Mouse (Mus musculus): ENCODE data around the gene Gabpb2. TPM values are rescaled to one million over a fixed set of nuclear protein-coding genes. Genes with fewer than 3 reads are reported as not detected.
A peak's percentile ranks its signal among the peaks of the same experiment; 100 is the strongest.

The Gabpb2 gene
- total and polyA plus RNA-seq, 2 experiments = 6.1 to 13.7 TPM

- DNase-seq (ENCODE audit: extremely low read depth, low read depth, low spot score) = peak; percentile 26
- peaks cover 3% of the 10 kb centered on the region for H3K4me1 ChIP-seq (ENCODE audit: control insufficient read depth, insufficient read depth, low read length)
- H3K79me2 ChIP-seq (ENCODE audit: control insufficient read depth, insufficient read depth, low read length) = no peaks in the 10 kb centered on the region
- no peaks in the 10 kb centered on the region for H3K36me3 ChIP-seq (ENCODE audit: control insufficient read depth, insufficient read depth, low read length)
- H3K27me3 ChIP-seq (ENCODE audit: control insufficient read depth, insufficient read depth, low read length) = peaks cover 5% of the 10 kb centered on the region; the same call in 1 of the 2 replicates
- H3K27ac ChIP-seq (replicated peaks; ENCODE audit: insufficient read depth, low read depth, low read length) = peak overlapping the region; percentile 25; the same call in 1 of the 2 replicates
- H3K9ac ChIP-seq (ENCODE audit: low read depth, low read length) = no peak overlapping the region
- TF ChIP-seq CTCF (IDR thresholded peaks at IDR 0.05; ENCODE audit: low read depth, low read length) = no peak
- TF ChIP-seq POLR2A (IDR thresholded peaks at IDR 0.05; ENCODE audit: extremely low read depth, insufficient read depth, low read length) = no peak
- WGBS = 75% methylated on average over 11 of the region's 11 CpGs
- no peak overlapping the region for H3K4me3 ChIP-seq (ENCODE audit: insufficient read depth, low read depth, low read length)
These were observed 54.1 kb downstream of the Gabpb2 start for GRCm38 (mm10) chr3:95163419-95164255.

GRCm38 (mm10) chr3:95162345-95162628, 55.4 kb downstream of the Gabpb2 start:
- H3K79me2 ChIP-seq (ENCODE audit: control insufficient read depth, insufficient read depth, low read length) = no peaks in the 10 kb centered on the region
- H3K4me1 ChIP-seq (ENCODE audit: control insufficient read depth, insufficient read depth, low read length) = peaks cover 3% of the 10 kb centered on the region
- H3K36me3 ChIP-seq (ENCODE audit: control insufficient read depth, insufficient read depth, low read length) = no peaks in the 10 kb centered on the region
- 52% methylated on average over 2 of the region's 2 CpGs for WGBS
- DNase-seq (ENCODE audit: extremely low read depth, low read depth, low spot score) = no peak
- no peak overlapping the region for H3K4me3 ChIP-seq (ENCODE audit: insufficient read depth, low read depth, low read length)
- peaks cover 5% of the 10 kb centered on the region; the same call in 1 of the 2 replicates for H3K27me3 ChIP-seq (ENCODE audit: control insufficient read depth, insufficient read depth, low read length)
- no peak for TF ChIP-seq POLR2A (IDR thresholded peaks at IDR 0.05; ENCODE audit: extremely low read depth, insufficient read depth, low read length)
- TF ChIP-seq CTCF (IDR thresholded peaks at IDR 0.05; ENCODE audit: low read depth, low read length) = no peak
- H3K27ac ChIP-seq (replicated peaks; ENCODE audit: insufficient read depth, low read depth, low read length) = no peak overlapping the region
- no peak overlapping the region for H3K9ac ChIP-seq (ENCODE audit: low read depth, low read length)

- Histone ChIP-seq H3K9ac (ENCODE audit: low read depth, low read length) (0 out of 2 replicates have a peak overlapping the region, but pooled peaks have one; percentile 25), H3K4me1 (ENCODE audit: control insufficient read depth, insufficient read depth, low read length) (peaks cover 3% of the 10 kb centered on the region), H3K27ac (replicated peaks; ENCODE audit: insufficient read depth, low read depth, low read length) (no peak overlapping the region), H3K36me3 (ENCODE audit: control insufficient read depth, insufficient read depth, low read length) (no peaks in the 10 kb centered on the region), H3K4me3 (ENCODE audit: insufficient read depth, low read depth, low read length) (peak overlapping the region; percentile 63), H3K27me3 (ENCODE audit: control insufficient read depth, insufficient read depth, low read length) (peaks cover 5% of the 10 kb centered on the region; the same call in 1 of the 2 replicates), H3K79me2 (ENCODE audit: control insufficient read depth, insufficient read depth, low read length) (no peaks in the 10 kb centered on the region)
- DNase-seq (ENCODE audit: extremely low read depth, low read depth, low spot score) = no peak
- WGBS = 36% methylated on average over 9 of the region's 9 CpGs
- no peak for TF ChIP-seq CTCF (IDR thresholded peaks at IDR 0.05; ENCODE audit: low read depth, low read length)
- TF ChIP-seq POLR2A (IDR thresholded peaks at IDR 0.05; ENCODE audit: extremely low read depth, insufficient read depth, low read length) = no peak
These were observed 55.9 kb downstream of the Gabpb2 start for GRCm38 (mm10) chr3:95161618-95162344.

GRCm38 (mm10) chr3:95161041-95161551, 56.6 kb downstream of the Gabpb2 start:
- H3K9ac ChIP-seq (ENCODE audit: low read depth, low read length) = peak overlapping the region; percentile 6; the same call in 1 of the 2 replicates
- 9% methylated on average over 30 of the region's 30 CpGs for WGBS
- H3K27me3 ChIP-seq (ENCODE audit: control insufficient read depth, insufficient read depth, low read length) = peaks cover 5% of the 10 kb centered on the region; the same call in 1 of the 2 replicates
- H3K4me1 ChIP-seq (ENCODE audit: control insufficient read depth, insufficient read depth, low read length) = peaks cover 3% of the 10 kb centered on the region
- no peak overlapping the region for H3K27ac ChIP-seq (replicated peaks; ENCODE audit: insufficient read depth, low read depth, low read length)
- TF ChIP-seq CTCF (IDR thresholded peaks at IDR 0.05; ENCODE audit: low read depth, low read length) (no peak), POLR2A (IDR thresholded peaks at IDR 0.05; ENCODE audit: extremely low read depth, insufficient read depth, low read length) (no peak)
- no peaks in the 10 kb centered on the region for H3K79me2 ChIP-seq (ENCODE audit: control insufficient read depth, insufficient read depth, low read length)
- no peaks in the 10 kb centered on the region for H3K36me3 ChIP-seq (ENCODE audit: control insufficient read depth, insufficient read depth, low read length)
- peak overlapping the region; percentile 63 for H3K4me3 ChIP-seq (ENCODE audit: insufficient read depth, low read depth, low read length)
- no peak for DNase-seq (ENCODE audit: extremely low read depth, low read depth, low spot score)

GRCm38 (mm10) chr3:95159987-95160963, 57.4 kb downstream of the Gabpb2 start, which contains the start of gene Sema6c:
Gene Sema6c (plus strand): TSS chr3:95160457.
- Histone ChIP-seq H3K9ac (ENCODE audit: low read depth, low read length) (peak within 1 kb of the TSS; percentile 46), H3K4me1 (ENCODE audit: control insufficient read depth, insufficient read depth, low read length) (peaks cover 3% of the 10 kb centered on the region), H3K27me3 (ENCODE audit: control insufficient read depth, insufficient read depth, low read length) (peaks cover 5% of the 10 kb centered on the region; the same call in 1 of the 2 replicates), H3K79me2 (ENCODE audit: control insufficient read depth, insufficient read depth, low read length) (no peaks in the 10 kb centered on the region), H3K27ac (replicated peaks; ENCODE audit: insufficient read depth, low read depth, low read length) (no peak within 1 kb of the TSS), H3K4me3 (ENCODE audit: insufficient read depth, low read depth, low read length) (peak within 1 kb of the TSS; percentile 63), H3K36me3 (ENCODE audit: control insufficient read depth, insufficient read depth, low read length) (no peaks in the 10 kb centered on the region)
- peak; percentile 74 for DNase-seq (ENCODE audit: extremely low read depth, low read depth, low spot score)
- TF ChIP-seq CTCF (IDR thresholded peaks at IDR 0.05; ENCODE audit: low read depth, low read length) (no peak), POLR2A (IDR thresholded peaks at IDR 0.05; ENCODE audit: extremely low read depth, insufficient read depth, low read length) (0 out of 2 replicates have a peak, but pooled peaks have one; percentile 5)
- WGBS = under 1% methylated on average over 66 of the region's 66 CpGs

All from liver, adult 2 months (tissue).